Mouse (Mus musculus) megakaryocyte, embryonic 14.5 days (primary cell): ENCODE results near the gene Paqr5.

Experiments
- FLI1 ChIP-seq: IDR thresholded peaks from 2 replicates; pipeline ENCODE4 v1.6.1; 2012; ENCODE audit warnings: low read length, inconsistent platforms, mixed read lengths
- GATA1 ChIP-seq: IDR thresholded peaks from 3 replicates; pipeline ENCODE4 v1.6.1; 2012; ENCODE audit warnings: mixed read lengths, low read length, inconsistent platforms, borderline replicate concordance

DNA sequence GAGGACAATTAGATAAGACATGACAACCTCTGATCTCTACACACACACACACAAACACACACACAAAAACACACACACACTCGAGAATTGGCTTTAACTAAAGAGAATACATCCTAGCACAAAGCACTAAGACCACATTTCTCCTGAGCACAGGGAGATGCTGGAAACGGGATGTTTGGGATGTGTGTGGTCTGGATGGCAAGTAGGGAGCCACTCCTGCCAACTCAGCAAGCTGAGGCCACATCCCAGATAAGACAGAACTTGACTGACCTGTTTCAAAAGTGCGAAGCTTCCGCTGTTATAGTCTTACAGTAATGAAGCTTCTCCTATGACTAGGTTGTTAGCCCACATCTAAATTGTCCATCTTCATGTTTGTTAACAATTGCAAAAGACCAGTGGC, 35.5 kb downstream of the Paqr5 start:
- TF ChIP-seq GATA1 (no peak), FLI1 (no peak)
